Mouse (Mus musculus) myocyte (in vitro differentiated cells): ENCODE measurements at regions not wholly inside any gene's neighbourhood (a gene's known extent, or its start where the extent isn't known, plus 50 kb on each side); places are given as distances from the start of the nearest gene placed in this dataset.

ENCODE experiments used
- CEBPB ChIP-seq: IDR thresholded peaks from 2 replicates; pipeline ENCODE4 v1.6.1; 2011; ENCODE audit warnings: mild to moderate bottlenecking, moderate library complexity; ENCODE audit not compliant: poor library complexity, insufficient read depth, severe bottlenecking
- E2F4 ChIP-seq: IDR thresholded peaks from one replicate; pipeline ENCODE4 v1.6.1; 2011; ENCODE audit warnings: mild to moderate bottlenecking, control low read depth, moderate library complexity; ENCODE audit not compliant: insufficient read depth
- MAX ChIP-seq: IDR thresholded peaks from one replicate; pipeline ENCODE4 v1.6.1; 2011; ENCODE audit warnings: low read depth, mild to moderate bottlenecking, control low read depth
- MYOD1 ChIP-seq, 3 experiments: IDR thresholded peaks; one replicate each; pipeline ENCODE4 v1.6.1; 2011; ENCODE audit warnings: control low read depth in 2 of 3, low read depth in 2 of 3, mild to moderate bottlenecking in 2 of 3, moderate library complexity in 1 of 3; ENCODE audit not compliant: insufficient read length in 2 of 3, control insufficient read depth in 1 of 3
- MYOG ChIP-seq, 3 experiments: IDR thresholded peaks; one replicate each; pipeline ENCODE4 v1.6.1; 2011; ENCODE audit warnings: control low read depth in 2 of 3, low read depth in 2 of 3, mild to moderate bottlenecking in 2 of 3; ENCODE audit not compliant: insufficient read length in 2 of 3, control insufficient read depth in 1 of 3, insufficient read depth in 1 of 3
- POLR2A ChIP-seq: IDR thresholded peaks from one replicate; pipeline ENCODE4 v1.6.1; 2011; ENCODE audit warnings: low read depth, mild to moderate bottlenecking, control low read depth, moderate library complexity; ENCODE audit not compliant: insufficient read length
- POLR2AphosphoS2 ChIP-seq: IDR thresholded peaks from one replicate; pipeline ENCODE4 v1.6.1; 2011; ENCODE audit warnings: low read depth, control low read depth; ENCODE audit not compliant: insufficient read length
- REST ChIP-seq: IDR thresholded peaks from one replicate; pipeline ENCODE4 v1.6.1; 2011; ENCODE audit warnings: mild to moderate bottlenecking, control low read depth, moderate library complexity; ENCODE audit not compliant: insufficient read depth, insufficient read length
- SRF ChIP-seq: IDR thresholded peaks from one replicate; pipeline ENCODE4 v1.6.1; 2011; ENCODE audit warnings: low read depth; ENCODE audit not compliant: control insufficient read depth, insufficient read length
- TCF12 ChIP-seq: IDR thresholded peaks from one replicate; pipeline ENCODE4 v1.6.1; 2011; ENCODE audit warnings: mild to moderate bottlenecking, control low read depth; ENCODE audit not compliant: poor library complexity, insufficient read depth, severe bottlenecking
- TCF3 ChIP-seq: IDR thresholded peaks from one replicate; pipeline ENCODE4 v1.6.1; 2011; ENCODE audit warnings: low read depth, control low read depth; ENCODE audit not compliant: insufficient read length
- USF1 ChIP-seq: IDR thresholded peaks from one replicate; pipeline ENCODE4 v1.6.1; 2011; ENCODE audit warnings: low read depth, mild to moderate bottlenecking, control low read depth, moderate library complexity

GRCm38 (mm10) chr4:53986519-53987301 lies 160.9 kb downstream of the Tmem38b start:
- TF ChIP-seq POLR2A (no peak), E2F4 (no peak), CEBPB (no peak), USF1 (no peak), POLR2AphosphoS2 (no peak), MAX (no peak), REST (no peak), MYOG (IDR thresholded peaks at IDR 0.05; ENCODE audit: control insufficient read depth in 1 of 3, insufficient read depth in 1 of 3, insufficient read length in 2 of 3, low read depth in 2 of 3) (peak in 2 of 3 experiments; percentile 64 to 83), TCF12 (no peak), MYOD1 (IDR thresholded peaks at IDR 0.05; ENCODE audit: control insufficient read depth in 1 of 3, insufficient read length in 2 of 3, low read depth in 2 of 3) (peak in 2 of 3 experiments; percentile 58 to 75), TCF3 (peak; percentile 19), SRF (no peak)
